Mouse (Mus musculus) hindbrain, embryonic 10.5 days (tissue): ENCODE results near the gene Gm20777. TPM values are rescaled to one million over a fixed set of nuclear protein-coding genes. Genes with fewer than 3 reads are reported as not detected.
"Not testable (repeated sequence)": the region's sequence is repeated elsewhere in the genome, so short reads cannot be mapped to it uniquely, and the experiment has no call there.

ENCODE experiments used
- DNase-seq: peaks from one replicate; pipeline ENCODE4 v3.0.0-alpha.2; 2017; ENCODE audit warnings: low spot score
- H3K27ac ChIP-seq: fragments of 300-500 bp; sonication (generic); 2 replicates; pipeline ENCODE4 v1.5.1; 2016; ENCODE audit warnings: mild to moderate bottlenecking, moderate library complexity
- H3K27me3 ChIP-seq: fragments of 300-500 bp; sonication (generic); 2 replicates; pipeline ENCODE4 v1.6.1; 2016; ENCODE audit warnings: mild to moderate bottlenecking; ENCODE audit not compliant: poor library complexity, insufficient read depth, severe bottlenecking
- H3K36me3 ChIP-seq: fragments of 300-500 bp; sonication (generic); 2 replicates; pipeline ENCODE4 v1.6.1; 2016; ENCODE audit warnings: mild to moderate bottlenecking, moderate library complexity
- H3K4me1 ChIP-seq: fragments of 300-500 bp; sonication (generic); replicated peaks from 2 replicates; pipeline ENCODE4 v1.6.1; 2016; ENCODE audit warnings: mild to moderate bottlenecking
- H3K4me3 ChIP-seq: fragments of 300-500 bp; sonication (generic); 2 replicates; pipeline ENCODE4 v1.5.1; 2016; ENCODE audit warnings: mild to moderate bottlenecking, moderate library complexity
- H3K9me3 ChIP-seq: fragments of 300-500 bp; sonication (generic); 2 replicates; pipeline ENCODE4 v1.6.1; 2016; ENCODE audit warnings: mild to moderate bottlenecking, moderate library complexity
- WGBS: fragments of 180-500 bp; shearing (Covaris S2); methylation state at CpG from one replicate; pipeline ENCODE4 v1.1.7; 2016; 5-methylcytosine and 5-hydroxymethylcytosine counted together
- polyA plus RNA-seq: library from polyadenylated mRNA; unstranded; fragments of >200 nt; fragmentation: Nextera tagmentation; extraction: Ambion mirVana; gene quantifications from 2 replicates; pipeline ENCODE4 v1.2.1, GENCODE M21; 2016

Gm20777 gene
- not detected in 2 replicates for polyA plus RNA-seq

- not testable (repeated sequence) for H3K4me1 ChIP-seq, H3K4me3 ChIP-seq, H3K36me3 ChIP-seq, DNase-seq, H3K9me3 ChIP-seq, H3K27ac ChIP-seq, H3K27me3 ChIP-seq
Observed at GRCm38 (mm10) chrY:10752350-10752749, at the start of gene Gm20777. Gene Gm20777, minus strand, starts transcription at chrY:10752450.

GRCm38 (mm10) chrY:10709551-10709950, 42.7 kb downstream of the Gm20777 start:
- H3K9me3 ChIP-seq = peaks cover 17% of the 10 kb centered on the region
- not testable (repeated sequence) for H3K27ac ChIP-seq, H3K4me1 ChIP-seq, H3K4me3 ChIP-seq, H3K27me3 ChIP-seq, H3K36me3 ChIP-seq, DNase-seq
- 70% methylated on average over 1 of the region's 5 CpGs for WGBS

- not testable (repeated sequence) for H3K4me1 ChIP-seq
- 93% methylated on average over 30 of the region's 30 CpGs for WGBS
Observed at GRCm38 (mm10) chrY:10708761-10709160, 43.5 kb downstream of the Gm20777 start.

GRCm38 (mm10) chrY:10708226-10708625, 44.0 kb downstream of the Gm20777 start:
- H3K36me3 ChIP-seq, H3K27ac ChIP-seq, H3K4me3 ChIP-seq, H3K27me3 ChIP-seq, H3K4me1 ChIP-seq, DNase-seq: not testable (repeated sequence)
- WGBS = 93% methylated on average over 16 of the region's 16 CpGs
- peaks cover 17% of the 10 kb centered on the region for H3K9me3 ChIP-seq

More at GRCm38 (mm10) chrY:10708761-10709160, 43.5 kb downstream of the Gm20777 start:
- not testable (repeated sequence) for DNase-seq, H3K27me3 ChIP-seq, H3K36me3 ChIP-seq, H3K4me3 ChIP-seq, H3K27ac ChIP-seq
- peaks cover 17% of the 10 kb centered on the region for H3K9me3 ChIP-seq

- not testable (repeated sequence) for DNase-seq, H3K27ac ChIP-seq, H3K4me3 ChIP-seq, H3K4me1 ChIP-seq, H3K36me3 ChIP-seq, H3K27me3 ChIP-seq
- 97% methylated on average over 7 of the region's 7 CpGs for WGBS
- H3K9me3 ChIP-seq = peaks cover 17% of the 10 kb centered on the region
Observed at GRCm38 (mm10) chrY:10706686-10707085, 45.6 kb downstream of the Gm20777 start.

Other genes starting within 250 kb of the Gm20777 start
- not detected in 2 replicates for gene Gm20737, start 216.4 kb downstream of the Gm20777 start, polyA plus RNA-seq
- gene Gm21775, start 199.0 kb downstream of the Gm20777 start, polyA plus RNA-seq = not detected in 2 replicates
- not detected in 2 replicates for gene Gm21900, start 136.1 kb downstream of the Gm20777 start, polyA plus RNA-seq